Mouse (Mus musculus): Measurements from ENCODE around the gene Tspan13. TPM values are rescaled to one million over a fixed set of nuclear protein-coding genes. Genes with fewer than 3 reads are reported as not detected.
A peak's percentile ranks its signal among the peaks of the same experiment; 100 is the strongest.

Gene Tspan13
- 0.74 and 1.7 TPM in 2 replicates for total RNA-seq (2014; rRNA removed)
- 1.9 and 2.1 TPM in 2 replicates for polyA plus RNA-seq (2012; rRNA removed)

- under 1% methylated on average over 35 of the region's 35 CpGs for WGBS
- Histone ChIP-seq H3K9ac (ENCODE audit: low read depth, low read length) (peak within 1 kb of the TSS; percentile 23), H3K4me3 (ENCODE audit: insufficient read depth, low read depth, low read length) (peak within 1 kb of the TSS; percentile 70), H3K27ac (replicated peaks; ENCODE audit: insufficient read depth, low read depth, low read length) (no peak within 1 kb of the TSS), H3K79me2 (ENCODE audit: control insufficient read depth, insufficient read depth, low read length) (no peaks in the 10 kb centered on the region), H3K27me3 (ENCODE audit: control insufficient read depth, insufficient read depth, low read length) (peaks cover 8% of the 10 kb centered on the region; the same call in 1 of the 2 replicates), H3K36me3 (ENCODE audit: control insufficient read depth, insufficient read depth, low read length) (no peaks in the 10 kb centered on the region), H3K4me1 (ENCODE audit: control insufficient read depth, insufficient read depth, low read length) (no peaks in the 10 kb centered on the region)
- no peak for TF ChIP-seq POLR2A (IDR thresholded peaks at IDR 0.05; ENCODE audit: extremely low read depth, insufficient read depth, low read length)
- no peak for TF ChIP-seq CTCF (IDR thresholded peaks at IDR 0.05; ENCODE audit: low read depth, low read length)
- DNase-seq (ENCODE audit: extremely low read depth, low read depth, low spot score), result peak; percentile 18
These were observed at the start of gene Tspan13 for GRCm38 (mm10) chr12:36042348-36042778. Tspan13 (minus strand) TSS chr12:36042500.

- TF ChIP-seq POLR2A (IDR thresholded peaks at IDR 0.05; ENCODE audit: extremely low read depth, insufficient read depth, low read length) (no peak), CTCF (IDR thresholded peaks at IDR 0.05; ENCODE audit: low read depth, low read length) (no peak)
- DNase-seq (ENCODE audit: extremely low read depth, low read depth, low spot score), result no peak
- 97% methylated on average over 10 of the region's 10 CpGs for WGBS
- H3K4me3 ChIP-seq (ENCODE audit: insufficient read depth, low read depth, low read length), result no peak overlapping the region
- H3K9ac ChIP-seq (ENCODE audit: low read depth, low read length), result no peak overlapping the region
- H3K4me1 ChIP-seq (ENCODE audit: control insufficient read depth, insufficient read depth, low read length), result no peaks in the 10 kb centered on the region
- peaks cover 17% of the 10 kb centered on the region for H3K36me3 ChIP-seq (ENCODE audit: control insufficient read depth, insufficient read depth, low read length)
- H3K27me3 ChIP-seq (ENCODE audit: control insufficient read depth, insufficient read depth, low read length), result no peaks in the 10 kb centered on the region
- no peaks in the 10 kb centered on the region for H3K79me2 ChIP-seq (ENCODE audit: control insufficient read depth, insufficient read depth, low read length)
- H3K27ac ChIP-seq (replicated peaks; ENCODE audit: insufficient read depth, low read depth, low read length), result no peak overlapping the region
These were observed 49.7 kb upstream of the Tspan13 start for GRCm38 (mm10) chr12:36091964-36092363.

GRCm38 (mm10) chr12:36089221-36089620, 46.9 kb upstream of the Tspan13 start:
- H3K27ac ChIP-seq (replicated peaks; ENCODE audit: insufficient read depth, low read depth, low read length), result no peak overlapping the region
- H3K4me3 ChIP-seq (ENCODE audit: insufficient read depth, low read depth, low read length), result no peak overlapping the region
- H3K4me1 ChIP-seq (ENCODE audit: control insufficient read depth, insufficient read depth, low read length), result no peaks in the 10 kb centered on the region
- H3K36me3 ChIP-seq (ENCODE audit: control insufficient read depth, insufficient read depth, low read length), result peaks cover 17% of the 10 kb centered on the region
- H3K9ac ChIP-seq (ENCODE audit: low read depth, low read length), result no peak overlapping the region
- TF ChIP-seq CTCF (IDR thresholded peaks at IDR 0.05; ENCODE audit: low read depth, low read length) (no peak), POLR2A (IDR thresholded peaks at IDR 0.05; ENCODE audit: extremely low read depth, insufficient read depth, low read length) (no peak)
- peak; percentile 1 for DNase-seq (ENCODE audit: extremely low read depth, low read depth, low spot score)
- no peaks in the 10 kb centered on the region for H3K79me2 ChIP-seq (ENCODE audit: control insufficient read depth, insufficient read depth, low read length)
- WGBS, result 46% methylated on average over 6 of the region's 6 CpGs
- H3K27me3 ChIP-seq (ENCODE audit: control insufficient read depth, insufficient read depth, low read length), result no peaks in the 10 kb centered on the region

- Histone ChIP-seq H3K9ac (ENCODE audit: low read depth, low read length) (no peak overlapping the region), H3K4me1 (ENCODE audit: control insufficient read depth, insufficient read depth, low read length) (no peaks in the 10 kb centered on the region), H3K79me2 (ENCODE audit: control insufficient read depth, insufficient read depth, low read length) (no peaks in the 10 kb centered on the region), H3K36me3 (ENCODE audit: control insufficient read depth, insufficient read depth, low read length) (peaks cover 17% of the 10 kb centered on the region), H3K27me3 (ENCODE audit: control insufficient read depth, insufficient read depth, low read length) (no peaks in the 10 kb centered on the region), H3K27ac (replicated peaks; ENCODE audit: insufficient read depth, low read depth, low read length) (no peak overlapping the region), H3K4me3 (ENCODE audit: insufficient read depth, low read depth, low read length) (no peak overlapping the region)
- TF ChIP-seq POLR2A (IDR thresholded peaks at IDR 0.05; ENCODE audit: extremely low read depth, insufficient read depth, low read length) (no peak), CTCF (IDR thresholded peaks at IDR 0.05; ENCODE audit: low read depth, low read length) (no peak)
- DNase-seq (ENCODE audit: extremely low read depth, low read depth, low spot score), result no peak
- WGBS, result 84% methylated on average over 1 of the region's 1 CpGs
These were observed 46.5 kb upstream of the Tspan13 start for GRCm38 (mm10) chr12:36088804-36089203.

- DNase-seq (ENCODE audit: extremely low read depth, low read depth, low spot score), result no peak
- Histone ChIP-seq H3K36me3 (ENCODE audit: control insufficient read depth, insufficient read depth, low read length) (no peaks in the 10 kb centered on the region), H3K79me2 (ENCODE audit: control insufficient read depth, insufficient read depth, low read length) (no peaks in the 10 kb centered on the region), H3K27ac (replicated peaks; ENCODE audit: insufficient read depth, low read depth, low read length) (no peak overlapping the region), H3K27me3 (ENCODE audit: control insufficient read depth, insufficient read depth, low read length) (no peaks in the 10 kb centered on the region), H3K4me1 (ENCODE audit: control insufficient read depth, insufficient read depth, low read length) (no peaks in the 10 kb centered on the region), H3K9ac (ENCODE audit: low read depth, low read length) (no peak overlapping the region), H3K4me3 (ENCODE audit: insufficient read depth, low read depth, low read length) (no peak overlapping the region)
- 91% methylated on average over 2 of the region's 2 CpGs for WGBS
- TF ChIP-seq POLR2A (IDR thresholded peaks at IDR 0.05; ENCODE audit: extremely low read depth, insufficient read depth, low read length), result no peak
- TF ChIP-seq CTCF (IDR thresholded peaks at IDR 0.05; ENCODE audit: low read depth, low read length), result no peak
These were observed 43.1 kb upstream of the Tspan13 start for GRCm38 (mm10) chr12:36085380-36085779.

GRCm38 (mm10) chr12:36078101-36078899, 36.0 kb upstream of the Tspan13 start:
- Histone ChIP-seq H3K4me1 (ENCODE audit: control insufficient read depth, insufficient read depth, low read length) (no peaks in the 10 kb centered on the region), H3K36me3 (ENCODE audit: control insufficient read depth, insufficient read depth, low read length) (no peaks in the 10 kb centered on the region), H3K9ac (ENCODE audit: low read depth, low read length) (no peak overlapping the region), H3K4me3 (ENCODE audit: insufficient read depth, low read depth, low read length) (no peak overlapping the region), H3K27me3 (ENCODE audit: control insufficient read depth, insufficient read depth, low read length) (no peaks in the 10 kb centered on the region), H3K27ac (replicated peaks; ENCODE audit: insufficient read depth, low read depth, low read length) (no peak overlapping the region), H3K79me2 (ENCODE audit: control insufficient read depth, insufficient read depth, low read length) (no peaks in the 10 kb centered on the region)
- no peak for DNase-seq (ENCODE audit: extremely low read depth, low read depth, low spot score)
- 77% methylated on average over 4 of the region's 4 CpGs for WGBS
- TF ChIP-seq POLR2A (IDR thresholded peaks at IDR 0.05; ENCODE audit: extremely low read depth, insufficient read depth, low read length), result no peak
- TF ChIP-seq CTCF (IDR thresholded peaks at IDR 0.05; ENCODE audit: low read depth, low read length), result no peak

Measured in liver, adult 2 months (tissue).